Mouse (Mus musculus): ENCODE measurements around the gene Cd200r2.

The Cd200r2 gene

GRCm38 (mm10) chr16:44866797-44867196, at the start of gene Cd200r2:
Gene Cd200r2 (plus strand): TSS chr16:44867097.
- no peak for DNase-seq

- no peak for DNase-seq
Measured at GRCm38 (mm10) chr16:44818010-44818409, 48.9 kb upstream of the Cd200r2 start.

DNA sequence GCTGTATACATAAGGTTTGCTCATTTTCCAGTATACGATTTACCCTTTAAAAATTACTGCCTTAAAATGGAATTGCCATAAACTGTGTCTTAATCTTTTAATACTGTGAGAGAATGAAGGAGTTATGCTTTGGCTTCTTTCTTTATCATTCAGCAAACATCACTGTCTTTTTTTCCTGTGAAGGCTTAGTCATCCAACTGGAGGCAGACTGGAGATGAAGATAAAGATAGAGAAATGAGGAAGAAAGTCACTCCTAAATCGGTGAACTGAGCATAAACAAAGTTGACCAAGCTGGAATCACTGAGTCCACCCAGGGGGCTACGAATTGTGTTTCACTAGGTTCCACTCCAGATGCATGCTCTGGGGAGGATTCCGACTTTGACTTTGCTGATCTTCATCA, 46.4 kb upstream of the Cd200r2 start:
- no peak for DNase-seq

GRCm38 (mm10) chr16:44832286-44832685, 34.6 kb upstream of the Cd200r2 start:
- no peak for DNase-seq

GRCm38 (mm10) chr16:44833189-44833588, 33.7 kb upstream of the Cd200r2 start:
- peak; percentile 1 for DNase-seq

GRCm38 (mm10) chr16:44875178-44875577, 8.3 kb downstream of the Cd200r2 start:
- DNase-seq, result no peak

GRCm38 (mm10) chr16:44876625-44877024, 9.7 kb downstream of the Cd200r2 start:
- no peak for DNase-seq

GRCm38 (mm10) chr16:44877595-44877994, 10.7 kb downstream of the Cd200r2 start:
- no peak for DNase-seq

- no peak for DNase-seq
Measured at GRCm38 (mm10) chr16:44890814-44891213, 23.9 kb downstream of the Cd200r2 start.

GRCm38 (mm10) chr16:44932016-44932415, 65.1 kb downstream of the Cd200r2 start:
- no peak for DNase-seq

- no peak for DNase-seq
Measured at GRCm38 (mm10) chr16:44943468-44943867, 76.6 kb downstream of the Cd200r2 start, which contains the start of gene Cd200r3. Gene Cd200r3 (plus strand): TSS chr16:44943678.

DNA sequence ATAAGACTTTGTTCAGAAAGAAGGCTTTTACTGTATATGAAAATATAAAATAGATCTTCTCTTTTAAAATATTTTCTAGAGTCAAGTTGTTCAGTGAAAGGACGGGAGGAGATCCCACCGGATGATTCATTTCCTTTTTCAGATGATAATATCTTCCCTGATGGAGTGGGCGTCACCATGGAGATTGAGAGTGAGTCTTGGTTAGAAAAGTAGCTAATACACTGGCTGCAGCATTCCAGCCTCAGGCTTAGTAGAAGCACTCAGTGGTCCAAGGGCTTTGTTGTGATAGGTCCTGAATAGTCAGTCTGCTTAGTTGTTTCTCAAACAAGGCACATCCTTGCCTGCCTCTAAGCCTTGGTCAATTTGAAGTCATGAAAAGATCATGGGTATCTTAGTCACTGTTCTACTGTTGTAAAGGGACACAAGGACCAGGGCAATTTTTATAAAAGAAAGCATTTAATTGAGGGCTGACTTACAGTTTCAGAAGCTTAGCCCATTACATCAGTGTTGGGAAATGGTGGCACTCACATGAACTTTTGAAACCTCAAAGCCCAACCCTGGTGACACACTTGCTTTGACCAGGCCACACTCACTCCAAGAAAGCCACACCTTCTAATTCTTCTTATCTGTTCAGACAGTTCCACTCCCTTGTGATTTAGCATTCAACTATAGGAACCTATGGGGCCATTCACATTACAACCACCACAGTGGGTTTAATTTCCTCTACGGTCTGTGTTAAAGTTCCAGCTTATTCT, 84.6 kb downstream of the Cd200r2 start:
- no peak for DNase-seq

DNA sequence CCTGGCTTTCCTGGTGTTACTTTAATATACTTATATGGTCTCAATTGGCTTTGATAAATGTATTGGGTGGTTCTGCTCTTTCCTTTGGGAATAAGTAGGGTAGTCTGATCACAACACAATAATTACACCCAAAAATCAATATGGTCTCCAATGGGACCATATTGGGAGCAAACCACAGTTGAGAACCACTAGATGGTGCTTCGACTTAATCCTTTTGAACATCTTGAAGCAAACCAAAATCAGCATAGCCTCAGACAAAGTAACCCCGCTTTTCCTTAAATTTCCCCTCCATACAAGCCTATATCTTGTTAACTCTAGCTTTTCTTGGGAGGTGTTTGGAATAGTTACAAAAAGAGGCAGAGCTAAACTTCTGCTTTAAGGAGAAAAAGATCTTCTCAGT, 95.4 kb downstream of the Cd200r2 start:
- DNase-seq, result no peak

DNA sequence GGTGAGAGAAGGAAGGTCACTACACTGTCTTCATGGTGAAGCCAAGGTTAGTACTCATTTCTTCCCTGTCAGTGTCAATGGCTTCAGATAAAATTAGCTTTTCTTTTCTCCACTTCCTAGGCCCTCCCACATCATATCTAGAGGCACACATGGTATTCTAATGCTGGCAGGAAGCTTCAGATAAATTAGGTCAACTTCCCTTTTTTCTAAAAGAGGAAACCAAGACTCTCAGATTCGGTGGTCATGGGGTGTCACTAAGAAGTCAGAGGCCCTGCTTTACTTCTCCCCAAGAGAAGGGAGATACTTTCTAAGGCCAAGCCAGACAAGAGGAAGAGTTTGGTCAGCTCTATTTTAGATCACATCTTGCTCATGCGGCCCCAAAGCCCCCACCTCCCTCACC, 95.9 kb downstream of the Cd200r2 start:
- DNase-seq, result no peak

DNA sequence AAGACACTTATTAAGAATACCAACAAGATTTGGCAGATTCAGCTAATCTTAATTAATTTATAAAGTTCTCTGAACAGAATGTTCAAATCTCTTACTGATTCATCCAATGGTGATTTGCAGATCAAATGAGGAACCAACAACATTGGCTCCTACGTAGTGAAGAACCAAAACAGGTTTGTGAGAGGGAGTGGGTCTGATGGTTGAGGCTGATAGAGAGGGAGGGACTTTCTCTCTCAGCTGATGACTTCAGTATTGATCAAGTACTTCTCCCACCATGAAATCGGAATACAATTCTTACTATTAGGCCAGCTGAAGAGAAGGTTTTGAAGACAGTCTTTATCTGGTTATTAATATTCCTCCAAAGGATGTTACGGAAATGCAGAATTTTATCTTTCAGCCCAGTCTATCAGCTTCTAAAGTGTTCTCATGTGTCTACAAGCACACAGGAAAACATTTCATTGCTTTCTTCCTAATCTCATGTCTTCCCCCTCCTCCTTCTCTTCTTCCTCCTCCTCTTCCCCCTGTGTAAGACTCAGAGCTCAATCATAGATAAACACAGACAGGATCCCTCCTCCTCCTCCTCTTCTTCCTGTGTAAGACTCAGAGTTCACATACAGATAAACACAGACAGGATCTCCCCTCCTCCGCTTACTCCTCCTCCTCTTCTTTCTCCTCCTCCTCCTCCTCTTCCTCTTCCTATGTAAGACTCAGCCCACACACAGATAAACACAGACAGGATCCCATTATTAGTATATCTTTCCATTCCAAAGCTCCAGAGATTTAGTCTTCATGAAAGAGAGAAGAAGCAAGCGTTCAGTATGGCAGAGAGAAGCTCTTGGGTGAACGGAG, 97.9 kb downstream of the Cd200r2 start:
- DNase-seq, result no peak

DNA sequence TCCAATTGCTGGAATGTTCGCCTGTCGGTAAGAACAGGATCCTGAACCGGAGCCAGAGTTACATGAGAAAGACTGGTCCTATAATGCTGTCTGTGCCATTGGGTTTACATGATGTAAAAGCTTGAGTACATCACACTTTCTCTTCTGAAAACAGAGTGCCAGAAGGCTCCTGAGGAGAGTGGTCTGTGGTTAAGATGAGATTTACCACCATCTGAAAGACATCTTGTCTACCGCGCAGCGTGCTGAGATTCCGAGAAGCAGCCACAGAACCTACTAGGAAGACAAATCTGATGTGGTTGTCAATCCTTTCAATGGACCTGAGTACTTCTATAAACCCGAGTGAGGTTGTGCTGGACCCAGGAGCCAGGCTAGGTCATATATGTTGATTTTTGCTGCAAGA, 98.5 kb downstream of the Cd200r2 start:
- DNase-seq, result no peak
